Comparison of ENCODE assay signal across 30 mouse cellular contexts in the genomic region with DNA sequence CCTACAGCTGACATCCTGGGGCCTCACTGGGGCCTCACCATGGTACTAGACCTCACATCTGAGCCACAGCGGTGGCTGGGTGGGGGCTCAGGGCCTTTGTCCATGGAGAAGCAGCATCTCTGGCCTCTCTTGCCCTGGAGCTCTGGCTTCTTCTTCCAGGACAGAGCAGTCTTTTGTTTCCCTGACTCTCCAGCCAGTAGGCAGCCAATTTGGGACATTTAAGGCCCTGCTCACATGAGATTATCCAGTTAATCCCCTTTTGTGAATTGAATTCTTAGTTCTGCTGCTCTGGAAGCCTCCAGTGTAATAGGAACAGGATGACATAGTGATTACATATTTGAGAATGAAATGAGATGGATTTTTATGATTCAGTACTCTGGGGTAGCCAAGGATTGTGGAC.
DNase-seq lines count a peak whose midpoint lies in the region; ATAC-seq and TF ChIP-seq lines count a peak whose summit lies in the region.
"Had no signal": no experiment of that assay in that cellular context is flagged by ENCODE, and none has a peak within 500 bp of the region (broad histone marks: within the 10 kb centered on the region; RNA-seq: fewer than 3 reads in every experiment).

No protein-coding gene starts in this region.

- intact Hi-C loops in gastrocnemius, postnatal 14 days (cut with DNase I; ENCODE audit: low total_unique reads) = no loop called here

- no peaks in the 10 kb centered on the region for H3K9me3 ChIP-seq in forebrain, embryonic 11.5 days (ENCODE audit: control insufficient read depth, low read length)
- no peaks in the 10 kb centered on the region for H3K9me3 ChIP-seq in forebrain, embryonic 13.5 days (replicated peaks)
- no peaks in the 10 kb centered on the region for H3K9me3 ChIP-seq in midbrain, embryonic 10.5 days (replicated peaks)
- H3K9me3 ChIP-seq in midbrain, postnatal 0 days (ENCODE audit: low read length) = no peaks in the 10 kb centered on the region
- H3K9me3 ChIP-seq in midbrain, embryonic 13.5 days = no peaks in the 10 kb centered on the region
- H3K9me3 ChIP-seq: hindbrain, embryonic 15.5 days; limb, embryonic 12.5 days; liver, embryonic 15.5 days; neural tube, embryonic 13.5 days; stomach, embryonic 15.5 days had no signal

- no peaks in the 10 kb centered on the region for H3K27me3 ChIP-seq in forebrain, embryonic 11.5 days (ENCODE audit: control insufficient read depth, insufficient read depth, low read length)
- H3K27me3 ChIP-seq in forebrain, embryonic 13.5 days = no peaks in the 10 kb centered on the region
- H3K27me3 ChIP-seq in midbrain, embryonic 10.5 days (ENCODE audit: low read depth, poor library complexity, severe bottlenecking) = peaks cover 21% of the 10 kb centered on the region
- H3K27me3 ChIP-seq in midbrain, postnatal 0 days (ENCODE audit: insufficient read depth, low read length) = no peaks in the 10 kb centered on the region
- H3K27me3 ChIP-seq in midbrain, embryonic 13.5 days = peaks cover 7% of the 10 kb centered on the region; the same call in 1 of the 2 replicates
- H3K27me3 ChIP-seq: hindbrain, embryonic 15.5 days; limb, embryonic 12.5 days; liver, embryonic 15.5 days; neural tube, embryonic 13.5 days; Patski; stomach, embryonic 15.5 days had no signal

- H3K4me1 ChIP-seq in forebrain, embryonic 11.5 days (replicated peaks; ENCODE audit: control insufficient read depth, insufficient read depth, low read length) = 0 out of 2 replicates have a peak, but pooled peaks cover 2% of the 10 kb centered on the region
- H3K4me1 ChIP-seq in forebrain, embryonic 13.5 days = peaks cover 17% of the 10 kb centered on the region
- H3K4me1 ChIP-seq in midbrain, embryonic 10.5 days = peaks cover 44% of the 10 kb centered on the region
- H3K4me1 ChIP-seq in midbrain, postnatal 0 days (ENCODE audit: insufficient read depth, low read length) = no peaks in the 10 kb centered on the region
- H3K4me1 ChIP-seq in midbrain, embryonic 13.5 days (replicated peaks) = 0 out of 2 replicates have a peak, but pooled peaks cover 13% of the 10 kb centered on the region

- 14% methylated on average over 1 of the region's 1 CpGs for WGBS in forebrain, embryonic 11.5 days
- 5% methylated on average over 1 of the region's 1 CpGs for WGBS in forebrain, embryonic 13.5 days
- WGBS in midbrain, embryonic 10.5 days = 25% methylated on average over 1 of the region's 1 CpGs
- WGBS in midbrain, postnatal 0 days = 13% methylated on average over 1 of the region's 1 CpGs
- WGBS in midbrain, embryonic 13.5 days = 12% methylated on average over 1 of the region's 1 CpGs

- no peak overlapping the region for H3K4me3 ChIP-seq in forebrain, embryonic 11.5 days (ENCODE audit: low read depth, low read length)
- no peak overlapping the region for H3K4me3 ChIP-seq in forebrain, embryonic 13.5 days
- no peak overlapping the region for H3K4me3 ChIP-seq in midbrain, embryonic 10.5 days
- H3K4me3 ChIP-seq in midbrain, postnatal 0 days (ENCODE audit: low read depth, low read length) = no peak overlapping the region
- no peak overlapping the region for H3K4me3 ChIP-seq in midbrain, embryonic 13.5 days (replicated peaks)
- H3K4me3 ChIP-seq: hindbrain, embryonic 15.5 days; limb, embryonic 12.5 days; liver, embryonic 15.5 days; neural tube, embryonic 13.5 days; stomach, embryonic 15.5 days had no signal

- ATAC-seq in forebrain, embryonic 11.5 days (replicated peaks; ENCODE audit: low FRiP score) = peak; percentile 30
- no peak for ATAC-seq in forebrain, embryonic 13.5 days
- no peak for ATAC-seq in midbrain, postnatal 0 days (ENCODE audit: low FRiP score)
- peak; percentile 46 for ATAC-seq in midbrain, embryonic 13.5 days
- ATAC-seq: forebrain, postnatal 0 days; intestine, postnatal 0 days; Patski had no signal

- H3K4me2 ChIP-seq in forebrain, embryonic 11.5 days (ENCODE audit: low read depth, low read length, severe bottlenecking) = no peak overlapping the region
- no peak overlapping the region for H3K4me2 ChIP-seq in forebrain, embryonic 13.5 days
- H3K4me2 ChIP-seq in midbrain, postnatal 0 days (ENCODE audit: low read depth, low read length, poor library complexity, severe bottlenecking) = no peak overlapping the region
- H3K4me2 ChIP-seq in midbrain, embryonic 13.5 days (replicated peaks) = no peak overlapping the region
- H3K4me2 ChIP-seq: heart, embryonic 11.5 days; hindbrain, embryonic 15.5 days; limb, embryonic 12.5 days; liver, embryonic 15.5 days; lung, embryonic 14.5 days; neural tube, embryonic 13.5 days; stomach, embryonic 15.5 days had no signal

- no peaks in the 10 kb centered on the region for H3K36me3 ChIP-seq in forebrain, embryonic 11.5 days (ENCODE audit: control insufficient read depth, insufficient read depth, low read length)
- H3K36me3 ChIP-seq in forebrain, embryonic 13.5 days (ENCODE audit: poor library complexity, severe bottlenecking) = no peaks in the 10 kb centered on the region
- H3K36me3 ChIP-seq in midbrain, embryonic 10.5 days = no peaks in the 10 kb centered on the region
- no peaks in the 10 kb centered on the region for H3K36me3 ChIP-seq in midbrain, postnatal 0 days (ENCODE audit: insufficient read depth, low read length)
- no peaks in the 10 kb centered on the region for H3K36me3 ChIP-seq in midbrain, embryonic 13.5 days
- H3K36me3 ChIP-seq: G1E; hindbrain, embryonic 15.5 days; limb, embryonic 12.5 days; liver, embryonic 15.5 days; neural tube, embryonic 13.5 days; stomach, embryonic 15.5 days had no signal

- no peak for TF ChIP-seq CTCF in midbrain, postnatal 0 days (IDR thresholded peaks at IDR 0.05)
- no peak for TF ChIP-seq CTCF in brain, embryonic 14.5 days (IDR thresholded peaks at IDR 0.05; ENCODE audit: borderline replicate concordance, extremely low read depth, insufficient read depth, insufficient read length)

- H3K9ac ChIP-seq in forebrain, embryonic 11.5 days (ENCODE audit: low read length) = no peak overlapping the region
- H3K9ac ChIP-seq in forebrain, embryonic 13.5 days = no peak overlapping the region
- no peak overlapping the region for H3K9ac ChIP-seq in midbrain, postnatal 0 days (replicated peaks; ENCODE audit: low read length, poor library complexity, severe bottlenecking)
- H3K9ac ChIP-seq in midbrain, embryonic 13.5 days (replicated peaks) = no peak overlapping the region
- H3K9ac ChIP-seq: forebrain, postnatal 0 days; hindbrain, embryonic 15.5 days; limb, embryonic 12.5 days; liver, embryonic 15.5 days; lung, embryonic 14.5 days; neural tube, embryonic 13.5 days; stomach, embryonic 15.5 days had no signal

- H3K27ac ChIP-seq in forebrain, embryonic 11.5 days (ENCODE audit: low read depth, low read length) = no peak overlapping the region
- no peak overlapping the region for H3K27ac ChIP-seq in forebrain, embryonic 13.5 days
- H3K27ac ChIP-seq in midbrain, embryonic 10.5 days (replicated peaks) = peak overlapping the region; percentile 70
- no peak overlapping the region for H3K27ac ChIP-seq in midbrain, postnatal 0 days (ENCODE audit: low read depth, low read length)
- H3K27ac ChIP-seq in midbrain, embryonic 13.5 days = peak overlapping the region; percentile 45; the same call in 1 of the 2 replicates
- H3K27ac ChIP-seq: hindbrain, embryonic 15.5 days; limb, embryonic 12.5 days; liver, embryonic 15.5 days; neural tube, embryonic 13.5 days; stomach, embryonic 15.5 days had no signal

- TF ChIP-seq POLR2A in brain, embryonic 14.5 days (IDR thresholded peaks at IDR 0.05; ENCODE audit: borderline replicate concordance, extremely low read depth, insufficient read depth, insufficient read length, poor library complexity, severe bottlenecking) = no peak

- DNase-seq in forebrain, embryonic 11.5 days (ENCODE audit: low spot score) = no peak
- no peak for DNase-seq in midbrain, embryonic 10.5 days (ENCODE audit: low spot score)
- DNase-seq in midbrain, postnatal 0 days (ENCODE audit: low spot score) = no peak
- peak; percentile 46 for DNase-seq in brain, embryonic 14.5 days (ENCODE audit: low read depth)
- DNase-seq in gastrocnemius, postnatal 14 days = no peak
- DNase-seq in thymus, adult 18-20 months = no peak
- DNase-seq: adrenal gland, postnatal 10 days; cerebellum, adult 11 months; cerebellum, adult 9-11 months; embryo, embryonic 11 days; forebrain, postnatal 0 days; heart, postnatal 4 days; kidney, postnatal 14 days; layer of hippocampus, adult 9-11 months; lung, embryonic 14.5 days; lung, postnatal 14 days; right cerebral cortex, postnatal 14 days; thymus, adult 2 months; thymus, postnatal 36 days had no signal

Comparison
In these comparisons a context has a peak if more than half of its experiments do, and no peak if none do; other contexts are left out.
1. ATAC-seq: peak in forebrain, embryonic 11.5 days (single experiment) and midbrain, embryonic 13.5 days (single experiment); none in forebrain, embryonic 13.5 days (single experiment) and midbrain, postnatal 0 days (single experiment).
2. H3K27ac ChIP-seq: peak in midbrain, embryonic 10.5 days (single experiment) and midbrain, embryonic 13.5 days (single experiment); none in forebrain, embryonic 11.5 days (single experiment), forebrain, embryonic 13.5 days (single experiment) and midbrain, postnatal 0 days (single experiment).